1 mouse cellular context compared by ENCODE assay signal in the genomic region with DNA sequence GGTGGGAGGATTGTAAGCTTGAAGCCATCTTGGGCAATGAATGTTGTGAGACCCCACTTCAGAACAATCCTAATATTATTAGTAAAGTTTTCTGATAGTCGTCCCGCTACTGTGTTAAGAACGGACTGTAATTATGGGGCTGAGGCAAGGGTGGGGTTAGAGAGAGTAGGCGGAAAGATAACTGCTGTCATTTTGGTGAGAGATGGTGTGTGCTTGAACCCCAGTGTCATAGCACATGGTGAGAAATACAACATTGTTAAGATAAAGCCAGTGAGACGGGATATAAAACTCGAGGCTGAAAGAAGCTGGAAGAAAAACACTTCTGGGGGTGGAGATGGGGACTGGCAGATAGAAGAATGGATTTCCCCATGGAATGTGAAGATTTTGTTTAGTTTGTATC.
TF ChIP-seq lines count a peak whose summit lies in the region.

No protein-coding gene starts in this region.

TF ChIP-seq in MEL, 35 proteins besides CTCF, POLR2A, EP300 and RAD21 (continued from another document):
- TF ChIP-seq USF2 (IDR thresholded peaks at IDR 0.05; ENCODE audit: borderline replicate concordance in 1 of 2, insufficient read depth in 1 of 2, low read depth in 1 of 2, low read length in 2 of 2) (no peak), ZKSCAN1 (IDR thresholded peaks at IDR 0.05; ENCODE audit: low read depth, low read length) (no peak), MAX (IDR thresholded peaks at IDR 0.05; ENCODE audit: low read length) (peak; percentile 83), MEF2A (IDR thresholded peaks at IDR 0.05; ENCODE audit: extremely low read depth, insufficient replicate concordance, low read depth, low read length, poor library complexity, severe bottlenecking) (no peak), POLR2AphosphoS2 (IDR thresholded peaks at IDR 0.05; ENCODE audit: low read length) (no peak), MAFK (IDR thresholded peaks at IDR 0.05; ENCODE audit: borderline replicate concordance, low read depth, low read length) (no peak), CHD2 (IDR thresholded peaks at IDR 0.05; ENCODE audit: low read length) (no peak), GATA1 (IDR thresholded peaks at IDR 0.05; ENCODE audit: low read depth, low read length) (peak; percentile 57; the same call in 1 of the 2 replicates), RCOR1 (IDR thresholded peaks at IDR 0.05; ENCODE audit: low read depth, low read length) (no peak), USF1 (IDR thresholded peaks at IDR 0.05; ENCODE audit: low read depth, low read length) (no peak), TBP (IDR thresholded peaks at IDR 0.05; ENCODE audit: low read depth, low read length) (0 out of 2 replicates have a peak, but pooled peaks have one; percentile 45), SMC3 (IDR thresholded peaks at IDR 0.05; ENCODE audit: low read depth, low read length) (no peak), ETS1 (IDR thresholded peaks at IDR 0.05; ENCODE audit: low read depth, low read length) (no peak)
